Mouse (Mus musculus): ENCODE data around the gene Wdr26.
A peak's percentile ranks its signal among the peaks of the same experiment; 100 is the strongest.

The Wdr26 gene

DNA sequence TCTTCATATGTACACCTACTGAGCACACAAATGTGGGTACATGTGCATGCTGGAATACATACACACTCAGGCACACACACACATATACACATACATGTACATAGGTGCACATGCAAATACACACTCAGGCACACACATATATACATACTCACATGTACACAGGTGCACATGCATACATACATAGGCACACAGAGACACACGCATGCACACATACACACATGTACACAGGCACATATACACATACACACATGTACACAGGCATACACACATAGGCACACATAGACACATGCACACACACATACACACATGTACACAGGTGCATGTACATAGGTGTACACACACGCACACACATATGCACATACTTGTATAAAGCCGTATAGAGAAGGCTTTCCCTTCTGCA is 29.4 kb upstream of the Wdr26 start:
- no peak for DNase-seq (ENCODE audit: low read depth in 2 of 2, low spot score in 2 of 2)

DNA sequence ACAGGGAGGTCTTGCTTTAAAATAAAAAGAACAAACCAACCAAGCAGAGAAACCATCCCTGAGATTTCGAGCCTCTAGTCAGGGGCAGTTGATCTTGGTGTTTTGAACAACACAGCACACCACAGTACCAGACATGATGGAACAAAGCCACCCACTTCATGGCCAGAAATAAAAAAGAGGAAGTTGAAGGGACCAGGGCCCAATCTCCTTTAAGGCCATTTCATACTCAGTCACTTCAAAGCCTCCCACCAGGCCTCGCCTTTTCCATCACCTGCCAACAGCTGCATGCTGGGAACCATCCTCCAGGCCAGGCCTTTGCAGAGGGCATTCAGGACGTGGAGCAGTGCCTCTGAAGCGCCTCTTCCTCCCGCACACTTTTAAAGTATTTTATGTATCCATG is 25.5 kb upstream of the Wdr26 start:
- DNase-seq (ENCODE audit: low read depth in 2 of 2, low spot score in 2 of 2): no peak

DNA sequence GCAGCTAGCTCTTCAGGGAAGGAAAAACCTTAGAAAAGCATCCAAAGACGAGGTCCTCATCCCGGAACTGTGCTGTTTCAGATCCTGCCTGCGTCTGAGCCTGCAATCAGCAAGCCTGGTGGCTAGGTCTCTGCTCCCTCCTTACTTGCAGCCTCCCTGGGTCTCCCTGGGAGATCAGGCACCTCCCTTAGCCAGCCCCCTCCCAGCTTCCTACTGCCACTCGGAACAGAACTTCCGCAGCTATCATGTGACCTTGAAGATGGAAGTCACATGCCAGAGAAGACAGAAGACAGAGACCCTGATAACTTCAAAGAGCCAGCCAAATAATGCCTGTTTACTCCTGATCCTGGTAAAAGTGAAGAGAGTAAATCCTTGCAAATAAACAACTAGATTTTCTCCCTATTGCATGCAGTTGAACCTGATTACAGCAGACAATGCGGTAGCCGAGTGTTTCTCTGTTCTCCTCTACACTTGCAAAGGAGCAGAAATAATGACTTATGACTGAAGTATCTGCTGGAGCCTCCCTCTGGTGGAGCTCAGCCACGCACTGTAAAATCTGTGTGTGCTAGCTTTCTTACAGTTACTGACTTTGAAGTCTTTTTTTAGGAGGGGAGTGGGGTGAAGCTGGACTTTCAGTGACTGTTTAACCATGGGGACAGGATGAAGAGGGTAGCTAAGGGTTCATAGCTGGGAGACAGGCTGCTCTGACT is 22.7 kb upstream of the Wdr26 start:
- DNase-seq (ENCODE audit: low read depth in 2 of 2, low spot score in 2 of 2): peak in 1 of 2 experiments; percentile 34

DNA sequence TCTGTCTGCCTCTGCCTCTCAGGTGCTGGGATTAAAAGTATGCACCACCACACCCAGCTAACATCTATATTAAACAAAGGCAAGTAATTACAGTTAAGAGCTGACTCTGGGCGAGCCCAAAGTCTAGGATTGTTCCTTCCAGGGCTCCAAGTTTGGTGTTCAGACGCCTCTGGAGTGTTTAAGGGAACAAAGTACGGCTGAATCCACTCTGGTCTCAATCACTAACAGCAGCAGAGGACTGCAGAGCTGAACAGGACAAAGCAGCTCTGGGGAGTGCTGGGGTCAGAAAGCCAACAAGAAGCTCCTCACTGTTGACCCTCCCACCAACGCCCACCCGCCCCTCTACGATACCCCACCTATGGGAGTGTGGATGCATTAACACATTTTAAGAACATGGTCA is 21.9 kb upstream of the Wdr26 start:
- no peak for DNase-seq (ENCODE audit: low read depth in 2 of 2, low spot score in 2 of 2)

DNA sequence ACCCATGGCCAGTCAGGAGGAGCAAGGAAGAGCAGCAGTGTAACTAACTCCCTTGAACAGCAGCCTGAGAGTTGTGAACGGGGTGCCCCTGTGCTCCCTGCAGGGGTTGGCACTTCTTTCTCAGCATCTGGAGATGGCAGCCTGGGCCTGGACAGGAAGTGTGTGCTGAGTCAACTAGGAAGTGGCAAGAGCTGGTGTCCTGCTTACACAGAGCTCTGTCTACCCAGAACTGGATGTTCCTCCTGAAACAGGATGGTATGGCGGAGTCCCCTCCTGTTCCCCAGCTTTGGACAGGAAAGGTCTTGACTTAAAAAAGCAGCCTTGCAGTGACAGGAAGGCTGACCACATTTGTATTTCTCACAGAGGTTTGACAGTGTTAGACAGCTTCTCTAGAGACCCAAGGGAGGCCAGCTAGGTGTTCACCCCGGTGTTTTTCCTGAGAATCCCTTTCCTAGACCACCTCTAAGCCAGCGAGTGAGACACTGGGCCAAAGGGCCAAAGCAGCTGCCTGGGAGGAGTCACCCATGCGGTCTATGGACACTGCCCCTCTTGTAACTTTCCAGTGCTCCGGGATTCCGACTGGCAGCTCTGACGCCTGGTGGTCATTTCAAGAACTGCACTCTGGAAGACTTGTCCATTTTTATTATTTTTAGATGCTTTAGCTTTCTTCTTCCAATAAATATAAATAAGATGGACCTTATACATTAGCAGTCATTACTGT is 20.7 kb upstream of the Wdr26 start:
- DNase-seq (ENCODE audit: low read depth in 2 of 2, low spot score in 2 of 2): peak; percentile 67 to 76

DNA sequence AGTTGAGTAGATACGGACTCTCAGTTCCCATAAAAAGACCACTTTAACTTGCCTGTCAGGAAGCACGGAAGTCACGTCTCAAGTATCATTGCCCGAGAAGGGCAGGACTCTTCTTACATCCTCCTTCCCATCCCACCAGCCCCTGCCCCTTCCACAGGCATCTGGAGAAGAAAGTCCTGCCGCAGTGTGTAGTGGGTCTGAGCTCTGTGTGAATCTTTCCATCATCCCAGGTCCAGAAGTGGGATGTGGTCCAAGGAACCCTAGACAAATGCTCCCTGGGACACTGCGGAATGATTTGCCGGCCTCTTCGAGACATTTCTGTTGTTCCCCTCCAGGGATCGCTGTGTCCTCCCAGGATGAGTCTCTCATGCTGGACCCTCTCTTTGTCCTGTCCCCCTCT is 20.0 kb upstream of the Wdr26 start:
- DNase-seq (ENCODE audit: low read depth in 2 of 2, low spot score in 2 of 2): no peak

DNA sequence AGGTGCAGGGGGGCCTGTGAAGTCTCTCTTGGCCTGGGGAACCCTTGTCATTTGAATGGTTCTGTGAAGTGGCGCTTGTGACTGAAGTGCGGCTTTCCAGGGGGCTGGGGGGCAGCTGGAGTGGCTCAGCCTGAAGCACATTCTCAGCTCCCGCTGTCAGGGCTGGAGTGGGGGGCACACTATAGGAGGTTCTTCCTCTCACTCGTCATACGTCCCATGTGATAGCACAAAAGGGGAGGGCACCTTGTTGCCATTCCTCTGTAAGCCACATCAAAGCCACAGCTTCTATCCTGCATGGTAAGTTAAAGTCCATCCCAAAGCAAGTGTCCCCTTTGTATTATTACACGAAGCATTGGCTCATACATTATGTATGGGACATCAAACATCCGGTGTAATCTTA is 19.5 kb upstream of the Wdr26 start:
- no peak for DNase-seq (ENCODE audit: low read depth in 2 of 2, low spot score in 2 of 2)

DNA sequence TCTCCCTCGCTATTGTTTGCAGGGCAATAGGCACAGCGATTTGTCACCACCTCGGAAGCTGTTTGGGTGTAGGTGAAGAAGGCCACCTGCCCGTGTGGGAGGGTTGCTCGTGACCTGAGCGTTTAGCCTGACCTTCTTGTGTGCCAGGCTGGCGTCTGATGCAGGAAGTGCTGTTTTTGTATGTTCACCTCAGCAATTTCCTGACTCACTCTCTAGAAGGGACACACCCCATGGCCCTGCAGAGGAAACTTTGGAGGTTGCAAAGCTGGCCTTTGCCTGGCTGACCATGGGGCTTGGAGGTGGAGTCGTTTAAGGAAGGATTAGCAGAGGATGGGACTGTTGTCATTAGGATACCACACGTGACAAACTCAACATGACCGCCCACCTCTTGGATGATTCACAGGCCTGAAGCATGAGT is 18.9 kb upstream of the Wdr26 start:
- DNase-seq (ENCODE audit: low read depth in 2 of 2, low spot score in 2 of 2): peak; percentile 34 to 44

DNA sequence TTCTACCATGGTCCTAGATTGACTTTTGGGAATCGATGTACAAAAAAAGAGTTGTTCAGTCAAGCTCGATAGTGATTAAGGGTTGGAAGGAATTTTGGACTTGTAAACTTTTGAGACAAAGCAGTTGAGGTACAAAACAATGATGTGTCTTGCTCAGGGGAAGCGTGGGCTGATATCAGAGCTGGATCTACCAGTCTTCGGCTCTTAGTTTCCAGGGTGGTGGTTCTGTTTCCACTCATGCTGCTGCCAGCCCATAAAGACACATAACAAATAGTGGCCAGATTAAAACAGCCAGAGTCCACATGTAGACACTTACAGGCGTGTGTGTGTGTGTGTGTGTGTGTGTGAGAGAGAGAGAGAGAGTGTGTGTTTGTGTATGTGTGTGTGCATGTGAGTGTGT is 17.2 kb upstream of the Wdr26 start:
- no peak for DNase-seq (ENCODE audit: low read depth in 2 of 2, low spot score in 2 of 2)

DNA sequence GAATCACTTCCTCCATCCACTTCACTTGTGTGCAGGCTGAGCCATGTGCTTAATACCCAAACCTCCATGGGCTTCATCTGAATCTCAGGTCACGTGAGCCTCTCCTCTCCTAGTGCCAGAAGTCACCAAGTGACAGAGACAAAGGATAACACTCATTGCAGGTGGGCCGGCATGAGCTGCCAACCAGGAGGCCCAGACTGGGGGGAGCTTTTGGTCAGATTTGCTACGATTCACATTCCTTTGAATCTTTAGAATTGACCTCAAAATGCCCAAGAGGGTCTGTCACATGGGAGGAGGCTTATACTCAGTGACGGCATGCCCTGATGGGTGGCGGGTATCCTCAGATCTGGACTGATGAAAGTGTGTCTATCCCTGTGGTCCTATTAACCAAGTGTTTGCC is 16.8 kb upstream of the Wdr26 start:
- no peak for DNase-seq (ENCODE audit: low read depth in 2 of 2, low spot score in 2 of 2)

DNA sequence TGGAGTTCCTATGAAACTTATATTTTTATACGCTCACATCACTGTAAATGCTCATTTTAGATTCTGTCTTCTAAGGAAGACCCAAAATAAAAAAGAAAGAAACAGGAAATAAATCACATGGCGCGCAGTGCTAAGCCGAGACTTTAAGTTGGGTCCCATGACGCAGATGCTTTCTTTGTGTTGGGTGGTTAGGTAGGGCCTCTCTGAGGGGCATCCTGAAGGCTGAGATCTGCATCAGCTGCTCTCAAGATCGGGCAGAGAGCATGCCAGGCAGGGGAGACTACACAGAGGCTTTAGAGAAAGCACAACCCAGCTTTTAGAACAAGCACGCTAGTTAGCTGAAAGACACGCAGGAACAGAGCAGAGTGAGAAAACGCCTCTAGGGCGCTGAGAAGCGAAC is 16.0 kb upstream of the Wdr26 start:
- peak; percentile 64 to 74 for DNase-seq (ENCODE audit: low read depth in 2 of 2, low spot score in 2 of 2)

DNA sequence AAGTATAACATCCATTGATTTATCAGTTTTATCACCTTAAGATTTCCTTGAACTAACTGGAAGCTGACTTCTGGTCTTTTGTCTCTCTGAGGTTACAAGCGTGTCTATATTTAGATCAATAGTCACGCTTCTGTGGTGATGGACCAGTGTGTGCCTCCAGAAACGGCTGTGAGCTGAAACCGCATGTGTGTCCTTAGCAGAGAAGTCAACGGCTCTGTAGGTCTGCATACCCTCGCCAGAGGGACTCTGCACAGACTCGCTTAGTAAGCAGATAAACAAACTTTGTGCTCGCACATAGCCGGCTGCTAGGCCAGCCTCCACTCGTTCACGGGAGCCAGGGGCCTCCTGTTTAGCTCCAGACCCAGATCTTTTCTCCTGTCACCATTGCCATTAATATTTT is 15.0 kb upstream of the Wdr26 start:
- peak in 1 of 2 experiments; percentile 26 for DNase-seq (ENCODE audit: low read depth in 2 of 2, low spot score in 2 of 2)

DNA sequence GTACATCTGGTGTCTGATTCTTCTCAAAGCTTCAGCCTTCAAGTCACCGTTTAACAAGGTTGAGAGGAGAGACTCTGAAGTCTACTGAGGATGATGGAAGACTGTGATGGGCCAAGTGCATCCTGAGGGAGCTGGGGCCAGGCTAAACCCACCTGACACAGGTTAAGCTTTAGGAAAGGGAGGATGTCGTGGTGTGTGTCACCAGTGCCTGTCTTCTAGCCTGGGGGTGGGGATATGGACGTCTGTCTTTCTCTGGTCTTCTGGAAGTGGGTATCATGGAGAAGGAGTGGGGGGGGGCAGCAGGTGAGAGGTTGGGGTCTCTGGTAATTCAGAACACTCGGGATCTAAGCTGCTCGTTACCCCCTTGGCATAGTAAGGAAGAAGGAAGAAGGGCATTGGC is 13.5 kb upstream of the Wdr26 start:
- DNase-seq (ENCODE audit: low read depth in 2 of 2, low spot score in 2 of 2): no peak

DNA sequence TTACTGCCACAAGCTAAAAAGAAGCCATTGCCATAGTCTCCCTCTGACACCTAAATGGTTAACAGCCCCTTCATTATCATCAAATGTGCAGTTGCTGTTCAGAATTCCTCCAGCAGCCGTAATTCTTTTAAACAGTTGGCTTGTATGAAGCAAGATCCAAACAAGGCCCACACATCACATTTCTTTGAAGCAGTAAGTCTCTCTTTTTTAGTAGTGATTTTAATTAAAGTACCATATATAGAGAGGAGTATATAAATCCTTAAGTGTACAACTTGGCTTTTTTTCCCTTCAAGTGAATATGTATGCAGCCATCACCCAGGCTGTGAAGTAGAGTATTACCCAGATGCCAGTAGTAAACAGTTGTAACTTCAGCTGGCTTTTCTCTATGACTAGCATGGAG is 10.2 kb upstream of the Wdr26 start:
- no peak for DNase-seq (ENCODE audit: low read depth in 2 of 2, low spot score in 2 of 2)

DNA sequence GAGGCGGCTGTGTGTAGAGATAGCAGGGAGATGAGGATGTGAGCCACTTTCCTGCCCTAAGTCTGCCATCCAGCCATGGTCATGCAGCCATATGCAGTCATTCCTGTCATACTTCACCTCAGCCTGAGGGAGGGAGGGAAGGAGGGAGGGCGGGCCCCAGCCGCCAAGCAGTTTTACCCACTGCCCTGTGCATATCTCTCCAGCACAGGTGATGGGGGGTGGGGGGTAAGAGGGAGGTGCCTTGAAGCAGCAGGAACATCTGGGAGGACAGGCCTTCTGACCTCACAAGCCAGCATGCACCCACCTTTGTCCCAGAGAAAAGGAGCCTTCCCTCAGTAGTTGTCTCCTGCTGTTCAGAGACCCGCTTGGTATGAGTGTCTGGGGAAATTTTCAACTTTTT is 4.5 kb upstream of the Wdr26 start:
- DNase-seq (ENCODE audit: low read depth in 2 of 2, low spot score in 2 of 2): no peak

DNA sequence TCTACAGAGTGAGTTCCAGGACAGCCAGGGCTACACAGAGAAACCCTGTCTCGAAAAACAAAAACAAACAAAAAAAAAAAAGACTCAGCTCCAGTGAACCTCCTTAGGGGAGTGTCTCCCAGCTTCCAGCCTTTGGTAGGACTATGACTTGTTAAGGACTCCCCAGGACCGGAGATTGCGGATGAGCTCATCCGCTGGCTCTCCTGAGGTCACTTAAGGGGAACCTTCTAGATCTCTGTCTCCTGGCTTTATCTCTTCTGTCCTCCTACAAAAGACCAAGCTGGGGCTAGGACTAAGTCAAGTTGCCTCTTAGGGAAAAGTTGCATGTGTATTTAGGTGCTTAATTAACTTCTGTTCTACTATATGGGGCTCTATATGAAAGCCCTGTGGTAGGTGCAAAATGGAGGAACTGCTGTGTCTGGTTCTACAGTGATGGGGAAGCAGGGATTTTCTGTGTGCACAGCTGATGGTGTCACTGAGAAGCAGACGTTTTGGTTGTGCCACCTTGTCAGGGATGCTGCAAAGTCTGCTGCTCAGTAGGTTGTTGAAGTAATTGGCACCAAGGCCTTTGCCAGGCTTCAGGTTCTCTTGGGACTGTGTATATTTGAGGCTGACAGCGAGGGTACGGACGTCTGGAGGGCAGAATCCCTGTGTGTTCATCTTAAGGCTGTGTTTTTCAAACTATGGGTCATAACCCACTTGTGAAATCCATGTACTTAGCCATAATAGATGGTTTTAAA is 2.7 kb upstream of the Wdr26 start:
- no peak for DNase-seq (ENCODE audit: low read depth in 2 of 2, low spot score in 2 of 2)

DNA sequence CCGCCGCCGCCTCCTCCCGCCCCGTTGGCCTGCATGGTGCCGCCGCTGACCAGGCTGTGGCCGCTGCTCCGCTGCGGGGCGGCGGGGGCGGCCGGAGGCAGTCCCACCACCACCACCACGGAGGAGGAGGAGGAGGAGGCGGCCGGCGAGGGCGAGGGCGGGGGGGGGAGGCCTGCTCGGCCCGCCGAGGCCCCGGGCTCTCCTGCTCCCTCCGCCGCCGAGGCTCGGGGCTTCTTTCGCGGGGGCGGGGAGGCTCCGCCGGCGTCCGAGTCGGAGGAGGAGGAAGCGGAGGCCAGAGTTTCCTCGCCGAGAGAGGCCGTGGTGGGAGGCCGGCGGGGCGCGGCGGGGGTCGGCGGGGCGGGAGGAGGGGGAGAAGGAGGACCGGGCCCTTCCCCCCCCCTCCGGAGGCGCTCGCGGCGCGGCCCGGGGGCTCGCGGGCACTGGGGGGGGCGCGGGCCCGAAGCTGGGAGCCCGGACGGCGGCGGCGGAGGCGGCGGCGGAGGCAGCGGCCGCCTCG is 340 bp downstream of the Wdr26 start:
- DNase-seq (ENCODE audit: low read depth in 2 of 2, low spot score in 2 of 2): peak in 1 of 2 experiments; percentile 30

DNA sequence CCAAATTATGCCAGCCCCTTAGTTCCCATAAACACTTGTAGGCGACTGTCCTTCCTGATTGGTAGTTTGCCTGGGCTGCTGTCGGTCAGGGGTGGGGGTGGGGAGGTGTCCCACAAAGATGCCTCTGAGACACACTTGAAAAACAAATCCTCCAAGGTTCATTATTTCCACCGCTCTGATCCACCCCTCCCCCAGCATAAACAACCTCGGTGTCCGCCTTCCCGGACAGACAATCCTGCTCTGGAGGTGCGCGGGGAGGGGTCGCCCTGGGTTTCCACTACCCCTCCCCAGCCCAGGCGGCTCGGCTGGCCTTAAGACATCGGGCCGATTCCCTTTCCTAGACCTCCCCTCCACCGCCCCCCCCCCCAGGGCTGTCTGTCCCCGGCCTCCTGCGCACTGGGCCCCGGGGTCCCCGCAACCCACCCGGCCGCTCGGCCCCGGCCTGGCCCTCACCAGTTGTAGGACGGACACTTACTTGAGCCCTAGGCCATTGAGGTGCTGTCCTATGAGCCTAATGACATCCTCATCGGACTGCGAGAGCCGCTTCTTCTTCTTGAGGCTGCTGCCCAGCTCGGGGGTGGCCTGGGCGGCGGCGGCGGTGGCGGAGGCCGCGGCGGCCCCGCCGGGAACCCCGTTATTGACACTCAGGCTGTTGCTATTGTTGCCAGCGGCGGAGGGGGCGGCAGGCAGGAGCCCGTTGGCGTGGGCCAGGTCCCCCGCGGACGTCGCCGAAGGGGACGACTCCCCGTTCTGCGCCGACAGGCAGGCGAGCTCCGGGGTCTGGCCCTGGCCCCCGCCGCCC is 999 bp downstream of the Wdr26 start:
- DNase-seq (ENCODE audit: low read depth in 2 of 2, low spot score in 2 of 2): peak in 1 of 2 experiments; percentile 9

DNA sequence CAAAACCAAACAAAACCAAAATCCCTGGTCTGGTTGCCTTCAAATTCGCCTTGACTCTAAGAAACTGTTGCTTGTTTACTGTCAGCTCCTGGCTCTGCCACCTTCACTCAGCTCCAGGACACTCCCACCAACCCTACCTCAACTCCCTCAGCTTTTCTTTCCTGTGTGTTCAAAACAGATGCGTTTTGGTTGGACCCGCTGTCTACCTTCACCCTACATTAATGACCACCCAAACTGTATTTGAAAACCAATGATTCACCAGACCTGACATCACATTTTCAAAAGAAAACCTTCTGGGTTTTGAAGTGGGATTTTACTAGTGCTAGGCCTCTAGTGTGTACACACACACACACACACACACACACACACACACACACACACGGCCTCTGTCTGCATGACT is 1.7 kb downstream of the Wdr26 start:
- DNase-seq (ENCODE audit: low read depth in 2 of 2, low spot score in 2 of 2): peak in 1 of 2 experiments; percentile 35

DNA sequence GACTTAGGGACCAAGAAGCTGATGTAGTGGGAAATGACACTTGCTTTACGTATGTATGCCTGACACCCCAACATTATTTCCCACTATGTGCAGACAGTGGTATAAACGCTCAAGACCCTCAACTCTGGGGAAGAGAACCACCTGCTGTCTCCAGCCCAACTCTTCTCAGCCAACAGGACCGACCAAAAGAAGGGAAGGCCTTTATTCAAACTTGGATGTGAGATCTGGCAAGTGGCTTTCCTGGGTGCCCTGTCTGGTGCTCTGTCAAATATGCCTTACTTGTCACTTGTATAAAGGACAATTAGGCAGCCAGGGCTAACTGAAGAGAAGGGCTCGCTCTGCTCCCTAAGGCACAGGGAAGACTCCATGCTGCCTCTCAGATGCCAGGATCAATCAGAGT is 12.4 kb downstream of the Wdr26 start:
- no peak for DNase-seq (ENCODE audit: low read depth in 2 of 2, low spot score in 2 of 2)

DNA sequence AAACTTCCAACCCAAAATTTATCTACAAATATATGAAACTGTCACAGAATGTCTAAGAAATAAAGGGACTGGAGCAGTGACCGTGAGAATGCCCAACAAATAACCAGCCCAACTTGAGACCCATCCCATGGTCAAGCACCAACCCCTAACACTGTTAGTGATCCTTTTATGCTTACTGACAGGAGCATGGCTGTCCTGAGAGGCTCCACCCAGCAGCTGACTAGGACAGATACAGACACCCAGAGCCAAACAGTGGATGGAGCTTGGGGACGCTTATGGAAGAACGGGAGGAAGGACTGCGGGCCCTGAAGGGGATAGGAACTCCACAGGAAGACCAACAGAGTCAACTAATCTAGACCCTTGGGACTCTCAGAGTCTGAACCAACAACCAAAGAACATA is 22.9 kb downstream of the Wdr26 start:
- DNase-seq (ENCODE audit: low read depth in 2 of 2, low spot score in 2 of 2): no peak

Measured in CD8-positive naive resting alpha-beta T cell, adult 2 months (primary cell).